Mouse (Mus musculus) embryonic fibroblast, embryonic 13.5 days (primary cell): ENCODE results near the gene Gm17631.

ENCODE experiments used
- CTCF ChIP-seq: IDR thresholded peaks from 2 replicates; pipeline ENCODE4 v1.5.1; 2011; ENCODE audit warnings: mild to moderate bottlenecking, control low read depth, low read length, moderate library complexity, borderline replicate concordance; ENCODE audit not compliant: insufficient read depth
- POLR2A ChIP-seq: IDR thresholded peaks from 2 replicates; pipeline ENCODE4 v1.6.1; 2011; ENCODE audit warnings: low read depth, mild to moderate bottlenecking, control low read depth, low read length, moderate library complexity

GRCm38 (mm10) chr6:129876549-129876948 lies 14.1 kb downstream of the Gm17631 start, which contains the start of gene Klra17:
- TF ChIP-seq POLR2A = no peak
- no peak for TF ChIP-seq CTCF
